Mouse (Mus musculus): ENCODE measurements around the gene Lipo3.
"Not testable (repeated sequence)": the region's sequence is repeated elsewhere in the genome, so short reads cannot be mapped to it uniquely, and the experiment has no call there.

- not testable (repeated sequence) for TF ChIP-seq CTCF (IDR thresholded peaks at IDR 0.05; ENCODE audit: low read depth, low read length); POLR2A (IDR thresholded peaks at IDR 0.05; ENCODE audit: borderline replicate concordance, low read depth, low read length)
Observed at GRCm38 (mm10) chr19:33787359-33787758, 25.6 kb upstream of the Lipo3 start, which contains the start of gene Lipo1.

Data from bone marrow macrophage, adult 2 months (primary cell).